10 mouse cellular contexts compared by ENCODE assay signal in the genomic region with DNA sequence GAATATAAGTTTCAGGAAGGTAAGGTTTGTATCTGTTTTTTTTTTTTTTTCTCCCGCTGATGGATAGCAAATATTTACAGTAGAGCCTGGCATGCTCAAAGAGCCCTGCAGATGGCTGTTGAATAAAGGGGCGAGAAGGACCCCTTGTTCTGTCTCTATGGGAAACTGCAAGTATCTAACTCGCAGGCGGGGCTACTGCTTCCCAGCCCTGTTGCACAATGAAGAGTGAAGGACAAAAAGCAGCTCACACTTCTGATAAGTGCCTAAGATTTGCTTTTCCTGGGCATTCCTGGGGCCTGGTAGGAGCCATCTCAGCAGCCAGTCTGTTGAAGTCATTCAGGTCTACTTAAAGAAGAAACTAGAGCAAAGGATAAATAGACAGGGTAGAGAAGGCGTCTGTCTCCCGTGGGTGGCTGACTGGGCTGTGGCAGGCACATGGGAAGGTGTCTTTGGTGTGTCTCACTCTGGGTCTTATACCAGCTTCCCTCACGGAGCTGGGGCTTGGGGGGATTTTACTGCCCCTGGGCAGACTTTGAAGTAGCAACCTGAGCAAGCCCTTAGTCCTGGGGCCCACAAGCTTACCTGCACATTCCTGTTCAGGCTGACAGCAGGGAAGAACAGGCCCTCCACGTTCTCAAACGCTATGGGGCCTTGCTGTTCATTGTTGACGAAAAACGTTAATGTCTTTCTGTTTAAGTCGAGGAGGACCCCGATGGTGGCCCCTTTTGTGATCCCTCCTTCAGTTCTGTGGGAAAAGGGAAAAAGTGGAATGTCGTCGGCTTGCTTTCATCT. TPM values are rescaled to one million over a fixed set of nuclear protein-coding genes. Genes with fewer than 3 reads are reported as not detected.
DNase-seq lines count a peak whose midpoint lies in the region; ATAC-seq and TF ChIP-seq lines count a peak whose summit lies in the region.
"Had no signal": no experiment of that assay in that cellular context is flagged by ENCODE, and none has a peak within 500 bp of the region (broad histone marks: within the 10 kb centered on the region; RNA-seq: fewer than 3 reads in every experiment).

No protein-coding gene starts in this region.

- H3K36me3 ChIP-seq in heart, embryonic 12.5 days: no peaks in the 10 kb centered on the region
- H3K36me3 ChIP-seq in neural tube, embryonic 12.5 days: no peaks in the 10 kb centered on the region
- H3K36me3 ChIP-seq in hindbrain, postnatal 0 days (ENCODE audit: insufficient read depth, low read length): no peaks in the 10 kb centered on the region; the same call in none of the 2 replicates

- H3K27me3 ChIP-seq in heart, embryonic 12.5 days (replicated peaks): no peaks in the 10 kb centered on the region
- H3K27me3 ChIP-seq in neural tube, embryonic 12.5 days (replicated peaks): no peaks in the 10 kb centered on the region
- no peaks in the 10 kb centered on the region for H3K27me3 ChIP-seq in hindbrain, postnatal 0 days (ENCODE audit: insufficient read depth, low read length)

- no peak overlapping the region for H3K4me3 ChIP-seq in heart, embryonic 12.5 days
- H3K4me3 ChIP-seq in neural tube, embryonic 12.5 days: no peak overlapping the region
- no peak overlapping the region for H3K4me3 ChIP-seq in hindbrain, postnatal 0 days (ENCODE audit: low read length)

- 49% methylated on average over 15 of the region's 15 CpGs for WGBS in heart, embryonic 12.5 days
- WGBS in neural tube, embryonic 12.5 days: 46% methylated on average over 15 of the region's 15 CpGs
- 39% methylated on average over 15 of the region's 15 CpGs for WGBS in hindbrain, postnatal 0 days

- H3K9me3 ChIP-seq in heart, embryonic 12.5 days (replicated peaks): no peaks in the 10 kb centered on the region
- H3K9me3 ChIP-seq in neural tube, embryonic 12.5 days: no peaks in the 10 kb centered on the region
- H3K9me3 ChIP-seq in hindbrain, postnatal 0 days (ENCODE audit: low read length): no peaks in the 10 kb centered on the region

- no peak for TF ChIP-seq CTCF in hindbrain, postnatal 0 days (IDR thresholded peaks at IDR 0.05; ENCODE audit: low read depth)

- H3K4me2 ChIP-seq in heart, embryonic 12.5 days: no peak overlapping the region
- H3K4me2 ChIP-seq in neural tube, embryonic 12.5 days (replicated peaks): no peak overlapping the region
- H3K4me2 ChIP-seq in hindbrain, postnatal 0 days (ENCODE audit: low read depth, low read length): no peak overlapping the region

- peaks cover 28% of the 10 kb centered on the region for H3K4me1 ChIP-seq in heart, embryonic 12.5 days (replicated peaks)
- H3K4me1 ChIP-seq in neural tube, embryonic 12.5 days: peaks cover 9% of the 10 kb centered on the region; the same call in 1 of the 2 replicates
- H3K4me1 ChIP-seq in hindbrain, postnatal 0 days (ENCODE audit: insufficient read depth, low read length): no peaks in the 10 kb centered on the region

- H3K9ac ChIP-seq in heart, embryonic 12.5 days: no peak overlapping the region
- H3K9ac ChIP-seq in neural tube, embryonic 12.5 days: no peak overlapping the region
- H3K9ac ChIP-seq in hindbrain, postnatal 0 days (replicated peaks; ENCODE audit: low read length): no peak overlapping the region

- ATAC-seq in heart, embryonic 12.5 days (ENCODE audit: insufficient number of reproducible peaks, low FRiP score): no peak
- ATAC-seq in neural tube, embryonic 12.5 days (ENCODE audit: low FRiP score, low read depth): peak; percentile 50; the same call in 1 of the 2 replicates
- ATAC-seq in hindbrain, postnatal 0 days: peak; percentile 48; the same call in 1 of the 2 replicates
- ATAC-seq in megakaryocyte progenitor cell, adult 5-6 weeks (replicated peaks; ENCODE audit: poor library complexity): no peak

- DNase-seq in heart, adult 9 months (ENCODE audit: low spot score in 2 of 2): no peak
- no peak for DNase-seq in neural tube, embryonic 10.5 days (ENCODE audit: extremely low spot score, low spot score)
- DNase-seq in hindbrain, postnatal 0 days (ENCODE audit: low spot score): no peak
- no peak for DNase-seq in retina, embryonic 14.5 days (ENCODE audit: low spot score)
- no peak for DNase-seq in cerebellum, adult 11 months
- DNase-seq: layer of hippocampus, postnatal 36 days had no signal

- peak overlapping the region; percentile 38; the same call in 1 of the 2 replicates for H3K27ac ChIP-seq in heart, embryonic 12.5 days (ENCODE audit: poor library complexity, severe bottlenecking)
- H3K27ac ChIP-seq in neural tube, embryonic 12.5 days: peak overlapping the region; percentile 42; the same call in 1 of the 2 replicates
- no peak overlapping the region for H3K27ac ChIP-seq in hindbrain, postnatal 0 days
- H3K27ac ChIP-seq: kidney, postnatal 0 days had no signal

RNA-seq across cellular contexts. Expression of gene Pygl, which starts 16.6 kb away (rescaled TPM):
- polyA plus RNA-seq in heart, embryonic 12.5 days (2016; fragmentation: Nextera tagmentation; extraction: Ambion mirVana): 36.5 and 37.1 TPM in 2 replicates
- 5.3 and 5.8 TPM in 2 replicates for polyA plus RNA-seq in neural tube, embryonic 12.5 days (2016; fragmentation: Nextera tagmentation; extraction: Ambion mirVana)
- 9.0 and 10.9 TPM in 2 replicates for total RNA-seq in hindbrain, postnatal 0 days (2014; rRNA removed)
- polyA plus RNA-seq in hindbrain, postnatal 0 days (2015; fragmentation: Nextera tagmentation; extraction: Ambion mirVana): 8.3 and 8.4 TPM in 2 replicates
- 49.7 and 62.0 TPM in 2 replicates for total RNA-seq in megakaryocyte progenitor cell, adult 5-6 weeks (2015)
- total RNA-seq in megakaryocyte progenitor cell, adult 5-6 weeks (2017): 112 and 130 TPM in 2 replicates

Comparison
In these comparisons a context has a peak if more than half of its experiments do, and no peak if none do; other contexts are left out.
1. ATAC-seq: peak in neural tube, embryonic 12.5 days (single experiment) and hindbrain, postnatal 0 days (single experiment); none in heart, embryonic 12.5 days (single experiment) and megakaryocyte progenitor cell, adult 5-6 weeks (single experiment).